Mouse (Mus musculus) heart, adult 2 months (tissue): ENCODE measurements at regions not wholly inside any gene's neighbourhood (a gene's known extent, or its start where the extent isn't known, plus 50 kb on each side); places are given as distances from the start of the nearest gene placed in this dataset.

Source experiments
- DNase-seq, 2 experiments: peaks; one replicate each; pipeline ENCODE4 v3.0.0; 2021
- H3K27ac ChIP-seq: fragments of 200-600 bp; 2 replicates; pipeline ENCODE4 v1.8.1; 2022
- H3K27me3 ChIP-seq: fragments of 200-500 bp; 2 replicates; pipeline ENCODE4 v1.6.1; 2012; ENCODE audit warnings: mild to moderate bottlenecking, low read length, inconsistent platforms, mixed read lengths; ENCODE audit not compliant: control insufficient read depth, insufficient read depth
- H3K36me3 ChIP-seq: fragments of 200-500 bp; 2 replicates; pipeline ENCODE4 v1.6.1; 2012; ENCODE audit warnings: low read length, inconsistent platforms; ENCODE audit not compliant: control insufficient read depth, insufficient read depth
- H3K4me1 ChIP-seq: fragments of 200-500 bp; 2 replicates; pipeline ENCODE4 v1.6.1; 2011; ENCODE audit warnings: low read length; ENCODE audit not compliant: control insufficient read depth, insufficient read depth
- H3K4me3 ChIP-seq: fragments of 200-600 bp; 2 replicates; pipeline ENCODE4 v1.8.1; 2022
- H3K79me2 ChIP-seq: fragments of 200-500 bp; replicated peaks from 2 replicates; pipeline ENCODE4 v1.6.1; 2012; ENCODE audit warnings: mild to moderate bottlenecking, inconsistent platforms, low read length, moderate library complexity, mixed read lengths; ENCODE audit not compliant: control insufficient read depth, insufficient read depth
- H3K9ac ChIP-seq: fragments of 200-500 bp; 2 replicates; pipeline ENCODE4 v1.6.1; 2012; ENCODE audit warnings: low read depth, mild to moderate bottlenecking, control low read depth, inconsistent platforms, low read length, mixed read lengths
- CTCF ChIP-seq: fragments of 200-600 bp; IDR thresholded peaks from 2 replicates; pipeline ENCODE4 v1.8.1; 2022; ENCODE audit warnings: antibody characterized with exemption, mild to moderate bottlenecking, moderate library complexity
- EP300 ChIP-seq: fragments of 200-500 bp; IDR thresholded peaks from 2 replicates; pipeline ENCODE4 v1.6.1; 2011; ENCODE audit warnings: low read depth, low read length, control low read depth; ENCODE audit not compliant: insufficient read depth
- POLR2A ChIP-seq: fragments of 200-500 bp; IDR thresholded peaks from 2 replicates; pipeline ENCODE4 v1.6.1; 2011; ENCODE audit warnings: mild to moderate bottlenecking, low read depth, low read length, control low read depth; ENCODE audit not compliant: insufficient read depth
- WGBS: fragments of 180-500 bp; shearing (Covaris S2); methylation state at CpG from one replicate; pipeline ENCODE4 v1.1.7; 2018; 5-methylcytosine and 5-hydroxymethylcytosine counted together
- intact Hi-C: fragments of 180-260 bp; cut with DNase I; formaldehyde crosslinking; loops from one replicate; pipeline ENCODE4 v1.15.1; 2025

GRCm38 (mm10) chr13:28530947-28531346 lies 273.6 kb downstream of the Gm11361 start:
- Histone ChIP-seq H3K4me1 (peaks cover 6% of the 10 kb centered on the region), H3K4me3 (no peak overlapping the region), H3K79me2 (no peaks in the 10 kb centered on the region), H3K36me3 (no peaks in the 10 kb centered on the region), H3K9ac (no peak overlapping the region), H3K27ac (no peak overlapping the region), H3K27me3 (no peaks in the 10 kb centered on the region)
- intact Hi-C loops = no loop called here
- no peak for DNase-seq
- 82% methylated on average over 3 of the region's 3 CpGs for WGBS
- TF ChIP-seq CTCF = no peak
- TF ChIP-seq EP300 = no peak
- no peak for TF ChIP-seq POLR2A

GRCm38 (mm10) chr13:28528898-28529511 lies 271.7 kb downstream of the Gm11361 start:
- intact Hi-C loops = no loop called here
- H3K4me3 ChIP-seq = no peak overlapping the region
- H3K9ac ChIP-seq = no peak overlapping the region
- DNase-seq = no peak
- H3K4me1 ChIP-seq = peaks cover 6% of the 10 kb centered on the region
- WGBS = 96% methylated on average over 4 of the region's 4 CpGs
- TF ChIP-seq POLR2A (no peak), CTCF (no peak), EP300 (no peak)
- no peak overlapping the region for H3K27ac ChIP-seq
- H3K27me3 ChIP-seq = no peaks in the 10 kb centered on the region
- no peaks in the 10 kb centered on the region for H3K79me2 ChIP-seq
- no peaks in the 10 kb centered on the region for H3K36me3 ChIP-seq

- Histone ChIP-seq H3K27me3 (no peaks in the 10 kb centered on the region), H3K79me2 (no peaks in the 10 kb centered on the region), H3K4me1 (peaks cover 2% of the 10 kb centered on the region; the same call in 1 of the 2 replicates), H3K4me3 (no peak overlapping the region), H3K36me3 (no peaks in the 10 kb centered on the region), H3K27ac (no peak overlapping the region), H3K9ac (no peak overlapping the region)
- no peak for DNase-seq
- intact Hi-C loops = no loop called here
- 96% methylated on average over 1 of the region's 1 CpGs for WGBS
- TF ChIP-seq CTCF = peak; percentile 39
- no peak for TF ChIP-seq POLR2A
Measured at GRCm38 (mm10) chr13:28526299-28526698, 269.0 kb downstream of the Gm11361 start.

DNA sequence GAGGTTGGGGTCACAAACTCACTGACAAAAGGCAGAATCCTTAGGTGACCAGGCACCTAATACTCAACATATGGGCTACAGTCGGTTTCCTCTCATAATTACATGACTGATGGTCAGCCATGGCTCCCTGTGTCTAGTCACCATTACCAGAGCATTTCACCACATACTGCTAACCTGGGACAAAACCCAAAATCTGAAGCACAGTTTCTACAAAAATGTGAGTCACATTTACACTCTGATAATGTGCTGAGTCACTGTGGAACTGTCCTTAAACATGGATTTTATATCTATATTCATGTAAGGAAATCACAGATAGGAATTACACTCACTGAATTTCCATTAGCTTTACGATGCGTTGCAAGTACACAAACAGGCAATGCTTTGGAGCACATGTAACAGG lies 267.1 kb downstream of the Gm11361 start:
- H3K27ac ChIP-seq = no peak overlapping the region
- no peaks in the 10 kb centered on the region for H3K27me3 ChIP-seq
- no peaks in the 10 kb centered on the region for H3K36me3 ChIP-seq
- H3K79me2 ChIP-seq = no peaks in the 10 kb centered on the region
- TF ChIP-seq EP300 = no peak
- TF ChIP-seq CTCF = no peak
- no peak for TF ChIP-seq POLR2A
- peaks cover 6% of the 10 kb centered on the region for H3K4me1 ChIP-seq
- no peak overlapping the region for H3K9ac ChIP-seq
- H3K4me3 ChIP-seq = no peak overlapping the region
- WGBS = 96% methylated on average over 3 of the region's 3 CpGs
- DNase-seq = no peak
- intact Hi-C loops = loop anchor here (5.0 kb wide), 1 partner anchor 233 kb away; no protein-coding TSS in a partner anchor

DNA sequence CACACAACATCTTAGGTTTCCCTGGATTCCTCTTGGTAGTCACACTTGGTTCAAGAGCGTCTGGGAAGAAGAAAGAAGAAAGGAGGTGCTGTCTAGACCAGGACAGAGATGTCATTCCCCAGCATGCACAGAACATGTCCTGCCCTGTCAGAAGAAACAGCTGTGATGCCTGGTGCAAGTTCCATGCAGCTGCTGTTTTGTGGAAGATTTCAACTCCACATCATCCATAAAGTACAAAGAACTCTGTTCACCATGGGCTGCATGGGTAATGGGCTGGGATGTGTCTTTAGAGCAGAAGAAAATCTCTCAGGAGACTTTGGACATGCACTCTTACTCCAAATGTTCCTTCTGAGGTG lies 262.8 kb downstream of the Gm11361 start:
- 30% methylated on average over 1 of the region's 1 CpGs for WGBS
- TF ChIP-seq CTCF = no peak
- no peaks in the 10 kb centered on the region for H3K79me2 ChIP-seq
- H3K27me3 ChIP-seq = no peaks in the 10 kb centered on the region
- intact Hi-C loops = loop anchor here (5.0 kb wide), 1 partner anchor 237 kb away; no protein-coding TSS in a partner anchor
- no peaks in the 10 kb centered on the region for H3K36me3 ChIP-seq
- H3K9ac ChIP-seq = no peak overlapping the region
- H3K4me1 ChIP-seq = peaks cover 8% of the 10 kb centered on the region
- H3K27ac ChIP-seq = no peak overlapping the region
- no peak for DNase-seq
- no peak overlapping the region for H3K4me3 ChIP-seq

DNA sequence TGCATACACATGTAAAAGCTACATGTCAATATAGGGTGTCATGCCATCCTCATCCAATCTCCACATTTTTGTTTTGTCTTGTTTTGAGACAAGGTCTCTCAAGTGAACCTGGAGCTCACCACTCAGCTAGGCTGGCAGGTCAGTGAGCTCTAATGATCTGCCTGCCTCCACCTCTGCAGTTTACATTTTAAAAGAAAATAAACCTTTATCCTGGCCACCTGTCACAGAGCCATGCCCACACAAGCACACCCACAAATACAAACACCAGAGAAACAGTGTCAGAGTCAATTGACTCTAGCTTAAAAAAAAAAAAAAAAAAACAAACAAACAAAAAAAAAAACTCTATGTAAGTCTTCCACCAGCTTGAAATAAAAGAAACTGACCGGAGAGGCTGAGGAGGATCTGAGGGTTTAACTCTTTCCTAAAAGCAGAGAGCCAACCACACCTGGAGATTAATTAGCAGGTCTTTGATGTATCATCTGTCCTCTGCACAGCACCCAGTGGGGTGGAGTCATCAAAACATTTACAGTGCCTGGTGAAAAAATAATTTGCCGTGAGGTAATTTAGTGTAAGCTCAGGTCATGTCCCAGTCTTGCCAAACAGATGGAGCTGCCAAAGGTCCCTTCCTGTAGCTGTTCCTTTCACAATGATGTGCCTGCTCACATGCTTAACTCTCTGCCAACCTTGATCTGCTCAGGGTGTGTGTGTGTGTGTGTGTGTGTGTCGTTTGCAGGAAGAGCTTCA lies 262.2 kb downstream of the Gm11361 start:
- H3K4me1 ChIP-seq = peaks cover 8% of the 10 kb centered on the region
- H3K9ac ChIP-seq = no peak overlapping the region
- H3K4me3 ChIP-seq = no peak overlapping the region
- H3K27me3 ChIP-seq = no peaks in the 10 kb centered on the region
- TF ChIP-seq POLR2A (no peak), EP300 (peak; percentile 93), CTCF (no peak)
- DNase-seq = peak in 1 of 2 experiments; percentile 55
- H3K27ac ChIP-seq = no peak overlapping the region
- H3K36me3 ChIP-seq = no peaks in the 10 kb centered on the region
- WGBS = 29% methylated on average over 3 of the region's 3 CpGs
- intact Hi-C loops = loop anchor here (5.0 kb wide), 1 partner anchor 238 kb away; no protein-coding TSS in a partner anchor
- no peaks in the 10 kb centered on the region for H3K79me2 ChIP-seq
